Mouse (Mus musculus) kidney, embryonic 14.5 days (tissue): Measurements from ENCODE around the gene Rnf223. TPM values are rescaled to one million over a fixed set of nuclear protein-coding genes. Genes with fewer than 3 reads are reported as not detected.
"Not testable (repeated sequence)": the region's sequence is repeated elsewhere in the genome, so short reads cannot be mapped to it uniquely, and the experiment has no call there.

ENCODE experiments used
- ATAC-seq: fragments of 200-750 bp; cut with Nextera tagmentation; 2 replicates; pipeline ENCODE4 v1.8.0; 2017; ENCODE audit warnings: moderate number of reproducible peaks, mild to moderate bottlenecking, moderate TSS enrichment, moderate library complexity; ENCODE audit not compliant: low FRiP score, low TSS enrichment
- H3K27ac ChIP-seq: fragments of 300-500 bp; sonication (generic); 2 replicates; pipeline ENCODE4 v1.5.1; 2014; ENCODE audit warnings: low read depth, mild to moderate bottlenecking, low read length, moderate library complexity, mixed read lengths
- H3K27me3 ChIP-seq: fragments of 300-500 bp; sonication (generic); 2 replicates; pipeline ENCODE4 v1.6.1; 2014; ENCODE audit warnings: mild to moderate bottlenecking, low read length; ENCODE audit not compliant: control insufficient read depth, insufficient read depth
- H3K36me3 ChIP-seq: fragments of 300-500 bp; sonication (generic); 2 replicates; pipeline ENCODE4 v1.6.1; 2014; ENCODE audit warnings: low read length, mixed read lengths; ENCODE audit not compliant: control insufficient read depth, insufficient read depth
- H3K4me1 ChIP-seq: fragments of 300-500 bp; sonication (generic); 2 replicates; pipeline ENCODE4 v1.6.1; 2014; ENCODE audit warnings: low read length, mixed read lengths; ENCODE audit not compliant: control insufficient read depth, insufficient read depth
- H3K4me2 ChIP-seq: fragments of 300-500 bp; sonication (generic); replicated peaks from 2 replicates; pipeline ENCODE4 v1.6.1; 2014; ENCODE audit warnings: low read depth, mild to moderate bottlenecking, low read length
- H3K4me3 ChIP-seq: fragments of 300-500 bp; sonication (generic); 2 replicates; pipeline ENCODE4 v1.5.1; 2014; ENCODE audit warnings: mild to moderate bottlenecking, low read length
- H3K9ac ChIP-seq: fragments of 300-500 bp; sonication (generic); 2 replicates; pipeline ENCODE4 v1.6.1; 2014; ENCODE audit warnings: low read depth, mild to moderate bottlenecking, low read length, moderate library complexity
- H3K9me3 ChIP-seq: fragments of 300-500 bp; sonication (generic); 2 replicates; pipeline ENCODE4 v1.6.1; 2016; ENCODE audit warnings: low read length; ENCODE audit not compliant: control insufficient read depth
- WGBS: fragments of 180-500 bp; shearing (Covaris S2); extraction: QIAGEN DNeasy Blood & Tissue Kit; methylation state at CpG from one replicate; pipeline ENCODE4 v1.1.7; 2014; 5-methylcytosine and 5-hydroxymethylcytosine counted together
- polyA plus RNA-seq: library from polyadenylated mRNA; unstranded; fragments of >200 nt; fragmentation: Nextera tagmentation; extraction: Ambion mirVana; gene quantifications from 2 replicates; pipeline ENCODE4 v1.2.1, GENCODE M21; 2014

The Rnf223 gene
- polyA plus RNA-seq, 1 experiment from 2014 or later: 0.35 TPM

DNA sequence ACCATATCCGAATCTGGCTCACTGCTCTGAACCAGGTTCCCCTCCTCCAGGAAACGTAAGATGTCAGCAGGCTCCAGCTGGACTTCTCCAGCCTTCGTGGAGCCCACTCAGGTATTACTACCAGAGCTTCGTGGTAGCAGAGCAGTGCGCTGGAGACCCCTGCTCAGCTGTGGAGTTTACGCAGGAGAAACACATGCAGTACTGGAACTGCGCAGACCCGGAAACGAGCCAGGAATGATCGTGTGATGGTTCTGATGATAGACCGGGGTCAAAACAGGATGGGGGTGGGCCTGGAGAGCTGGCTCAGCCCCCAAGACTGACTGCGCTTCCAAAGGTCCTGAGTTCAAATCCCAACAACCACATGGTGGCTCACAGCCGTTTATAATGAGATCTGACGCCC, 5.5 kb downstream of the Rnf223 start:
- H3K9me3 ChIP-seq: peaks cover 5% of the 10 kb centered on the region
- H3K36me3 ChIP-seq: no peaks in the 10 kb centered on the region
- H3K4me1 ChIP-seq: no peaks in the 10 kb centered on the region
- no peaks in the 10 kb centered on the region for H3K27me3 ChIP-seq
- H3K4me3 ChIP-seq: no peak overlapping the region
- 94% methylated on average over 14 of the region's 14 CpGs for WGBS
- no peak overlapping the region for H3K4me2 ChIP-seq
- no peak overlapping the region for H3K27ac ChIP-seq
- ATAC-seq: no peak
- H3K9ac ChIP-seq: no peak overlapping the region

DNA sequence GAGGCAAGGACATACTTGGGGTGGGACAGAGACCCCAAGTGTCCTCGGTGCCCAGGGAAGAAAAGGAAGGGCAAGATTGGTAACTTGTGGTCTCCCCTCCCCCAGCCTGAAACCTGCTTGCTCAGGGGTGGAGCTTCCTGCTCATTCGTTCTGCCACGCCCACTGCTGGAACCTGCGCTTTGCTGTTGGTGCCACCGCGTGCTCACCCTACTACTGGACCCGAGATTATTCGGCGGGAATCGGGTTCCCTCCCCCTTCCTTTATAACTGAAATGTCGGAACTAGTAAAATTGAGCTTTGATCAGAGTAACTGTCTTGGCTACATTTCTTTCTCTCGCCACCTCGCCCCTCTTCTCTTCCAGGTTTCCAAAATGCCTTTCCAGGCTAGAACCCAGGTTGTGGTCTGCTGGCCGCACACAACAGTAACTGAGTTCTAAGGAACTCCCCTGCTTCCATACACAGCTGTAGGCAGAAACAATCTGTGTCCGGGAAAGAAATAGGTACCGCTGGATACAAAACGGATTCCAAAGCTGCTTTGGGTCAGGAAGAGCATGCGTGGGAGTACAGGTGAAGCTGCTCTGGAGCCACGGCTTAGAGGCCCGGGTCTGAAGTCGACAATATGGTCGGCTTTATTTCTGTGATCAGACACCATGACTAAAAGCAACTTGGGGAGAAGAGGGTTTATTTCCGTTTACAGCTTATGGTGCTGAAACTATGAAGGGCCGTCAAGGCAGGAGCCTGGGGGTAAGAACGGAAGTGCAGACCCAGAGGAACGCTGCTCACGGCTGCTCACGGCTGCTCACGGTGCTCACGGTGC, 6.2 kb downstream of the Rnf223 start:
- peaks cover 5% of the 10 kb centered on the region for H3K9me3 ChIP-seq
- H3K4me2 ChIP-seq: no peak overlapping the region
- H3K27ac ChIP-seq: no peak overlapping the region
- no peak for ATAC-seq
- H3K36me3 ChIP-seq: no peaks in the 10 kb centered on the region
- H3K9ac ChIP-seq: no peak overlapping the region
- no peaks in the 10 kb centered on the region for H3K4me1 ChIP-seq
- 86% methylated on average over 30 of the region's 30 CpGs for WGBS
- H3K4me3 ChIP-seq: no peak overlapping the region
- no peaks in the 10 kb centered on the region for H3K27me3 ChIP-seq

DNA sequence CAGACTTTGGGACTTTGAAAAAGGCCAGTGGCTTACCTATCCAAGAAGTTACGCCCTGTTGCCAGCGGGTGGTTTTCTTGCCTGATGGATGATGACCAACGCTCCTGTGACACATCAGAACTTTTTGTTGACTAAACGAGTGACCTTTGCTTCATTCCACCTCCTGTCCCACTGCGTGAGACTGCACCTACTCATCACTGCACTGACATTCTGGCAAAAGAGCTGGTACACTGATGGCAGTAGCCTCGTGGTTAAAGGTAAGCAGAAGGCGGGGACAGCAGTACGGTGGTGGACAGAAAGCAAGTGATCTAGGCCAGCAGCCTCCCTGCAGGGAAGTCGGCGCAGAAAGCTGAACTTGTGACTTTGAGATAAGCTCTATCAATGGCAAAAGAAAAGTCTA, 20.6 kb downstream of the Rnf223 start:
- not testable (repeated sequence) for H3K9me3 ChIP-seq, ATAC-seq, H3K27ac ChIP-seq, H3K9ac ChIP-seq, H3K36me3 ChIP-seq, H3K4me2 ChIP-seq, H3K4me1 ChIP-seq, H3K27me3 ChIP-seq, H3K4me3 ChIP-seq
- whole genome bisulfite sequencing: 90% methylated on average over 10 of the region's 10 CpGs

DNA sequence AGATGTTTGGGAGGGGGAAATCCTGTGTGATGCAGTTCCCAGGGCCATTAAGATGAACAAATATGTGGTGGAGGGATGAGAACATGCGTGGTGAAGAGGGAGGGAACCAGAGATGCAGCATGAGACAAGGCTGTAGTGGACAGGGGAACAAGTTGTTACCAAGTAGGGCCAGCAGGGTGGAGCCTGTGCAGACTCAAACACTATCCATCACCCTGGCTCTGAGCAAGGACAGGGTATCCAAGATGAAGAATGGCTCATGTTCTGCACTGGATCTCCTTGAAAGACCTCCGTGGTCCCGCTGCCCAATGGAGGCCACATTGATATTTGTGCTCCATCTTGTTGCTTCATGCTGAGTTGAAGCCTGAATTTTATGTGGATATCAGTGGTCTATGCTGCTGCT, 24.5 kb downstream of the Rnf223 start:
- Histone ChIP-seq H3K9ac (no peak overlapping the region), H3K4me2 (no peak overlapping the region), H3K27me3 (no peaks in the 10 kb centered on the region), H3K27ac (no peak overlapping the region), H3K4me1 (no peaks in the 10 kb centered on the region), H3K4me3 (no peak overlapping the region), H3K36me3 (no peaks in the 10 kb centered on the region), H3K9me3 (peaks cover 5% of the 10 kb centered on the region; the same call in 1 of the 2 replicates)
- ATAC-seq: no peak
- 93% methylated on average over 3 of the region's 3 CpGs for WGBS

DNA sequence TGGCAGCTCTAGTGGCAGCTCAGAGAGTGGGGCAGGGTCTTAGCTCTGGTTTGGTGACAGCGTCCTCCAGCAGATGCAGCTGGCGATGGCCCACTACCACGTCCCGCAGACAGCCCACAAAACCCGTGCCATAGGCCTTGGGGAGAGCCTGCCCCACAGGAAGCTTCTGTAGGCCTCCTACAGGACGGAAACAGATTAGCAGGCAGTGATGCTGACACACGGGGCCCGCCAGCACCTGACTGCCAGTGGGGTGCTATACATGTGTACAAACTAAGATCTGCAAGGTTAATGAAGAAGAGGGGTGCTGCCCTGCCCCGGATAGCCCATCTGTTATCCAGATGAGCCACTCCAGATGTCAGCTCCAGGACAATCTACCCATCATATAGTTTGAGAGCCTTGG, 36.2 kb downstream of the Rnf223 start:
- H3K4me1 ChIP-seq: no peaks in the 10 kb centered on the region
- H3K4me3 ChIP-seq: no peak overlapping the region
- no peak for ATAC-seq
- H3K9ac ChIP-seq: no peak overlapping the region
- no peak overlapping the region for H3K4me2 ChIP-seq
- H3K27me3 ChIP-seq: no peaks in the 10 kb centered on the region
- H3K27ac ChIP-seq: no peak overlapping the region
- 92% methylated on average over 9 of the region's 9 CpGs for WGBS
- H3K36me3 ChIP-seq: peaks cover 78% of the 10 kb centered on the region
- peaks cover 11% of the 10 kb centered on the region for H3K9me3 ChIP-seq

DNA sequence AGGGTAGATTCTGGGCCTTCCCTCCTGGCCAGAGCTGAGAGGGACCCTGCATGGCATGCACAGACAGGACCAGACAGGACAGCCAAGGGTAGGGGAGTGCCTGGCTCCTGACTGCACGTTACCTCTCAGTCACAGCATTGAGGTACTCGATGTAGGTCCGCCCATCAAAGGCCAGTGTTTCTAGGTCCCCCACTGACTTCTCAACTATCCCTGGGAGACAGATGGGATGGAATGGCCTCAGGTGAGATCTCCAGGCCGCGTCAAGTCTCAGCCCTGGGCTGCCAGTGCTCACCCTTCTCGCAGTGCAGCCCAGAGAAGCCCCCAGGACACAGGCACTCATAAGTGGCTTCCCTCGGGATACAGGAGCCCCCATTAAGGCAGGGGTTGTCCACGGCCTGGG, 38.3 kb downstream of the Rnf223 start:
- no peak overlapping the region for H3K4me3 ChIP-seq
- H3K4me2 ChIP-seq: no peak overlapping the region
- WGBS: over 99% methylated on average over 8 of the region's 8 CpGs
- H3K27me3 ChIP-seq: no peaks in the 10 kb centered on the region
- H3K4me1 ChIP-seq: no peaks in the 10 kb centered on the region
- no peak overlapping the region for H3K9ac ChIP-seq
- H3K36me3 ChIP-seq: peaks cover 96% of the 10 kb centered on the region
- ATAC-seq: no peak
- no peak overlapping the region for H3K27ac ChIP-seq
- H3K9me3 ChIP-seq: no peaks in the 10 kb centered on the region

DNA sequence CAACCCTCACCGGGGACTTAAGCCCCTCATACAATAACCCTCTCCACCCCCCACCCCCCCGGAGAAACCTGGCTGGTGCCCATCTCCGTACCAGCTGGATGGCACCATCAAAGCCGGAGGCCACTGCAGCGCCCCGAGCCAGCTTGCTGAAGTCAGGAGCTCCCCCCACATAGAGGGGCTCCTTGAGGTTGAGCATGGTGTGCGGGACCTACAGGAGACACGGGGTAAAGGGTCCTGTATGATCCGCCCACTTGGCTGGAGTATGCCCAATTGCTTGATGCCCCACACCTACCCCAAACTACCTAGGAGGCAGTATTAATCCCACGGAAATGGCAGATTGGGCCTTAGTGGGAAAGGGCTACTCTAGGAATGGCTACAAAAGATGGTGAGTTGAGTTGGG, 38.8 kb downstream of the Rnf223 start:
- ATAC-seq: no peak
- H3K4me3 ChIP-seq: no peak overlapping the region
- no peak overlapping the region for H3K9ac ChIP-seq
- no peak overlapping the region for H3K27ac ChIP-seq
- no peak overlapping the region for H3K4me2 ChIP-seq
- no peaks in the 10 kb centered on the region for H3K4me1 ChIP-seq
- peaks cover 96% of the 10 kb centered on the region for H3K36me3 ChIP-seq
- no peaks in the 10 kb centered on the region for H3K9me3 ChIP-seq
- H3K27me3 ChIP-seq: no peaks in the 10 kb centered on the region
- WGBS: 95% methylated on average over 10 of the region's 10 CpGs

DNA sequence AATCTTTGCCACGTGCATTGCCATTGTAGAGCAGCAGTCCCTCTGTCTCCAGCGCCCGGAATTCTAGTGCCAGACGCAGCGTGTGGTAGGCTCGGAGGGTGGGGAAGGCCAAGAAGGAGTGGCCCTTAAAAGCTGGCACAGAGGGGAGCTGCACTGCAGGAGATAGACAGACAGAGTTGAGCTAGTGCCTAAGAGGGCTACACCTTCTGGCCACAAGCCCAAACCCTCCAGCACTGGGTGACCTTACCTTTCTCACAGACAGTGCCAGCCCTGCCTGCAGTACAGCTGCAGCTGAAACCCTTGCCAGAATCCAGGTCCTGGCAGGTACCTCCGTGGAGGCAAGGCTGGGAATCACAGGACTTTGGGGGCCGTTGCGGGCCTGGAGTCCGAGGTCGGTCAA, 41.5 kb downstream of the Rnf223 start:
- H3K4me3 ChIP-seq: no peak overlapping the region
- no peaks in the 10 kb centered on the region for H3K27me3 ChIP-seq
- no peak overlapping the region for H3K27ac ChIP-seq
- peaks cover 98% of the 10 kb centered on the region for H3K36me3 ChIP-seq
- H3K9me3 ChIP-seq: no peaks in the 10 kb centered on the region
- H3K4me2 ChIP-seq: no peak overlapping the region
- 95% methylated on average over 11 of the region's 11 CpGs for WGBS
- no peak for ATAC-seq
- H3K4me1 ChIP-seq: no peaks in the 10 kb centered on the region
- no peak overlapping the region for H3K9ac ChIP-seq

DNA sequence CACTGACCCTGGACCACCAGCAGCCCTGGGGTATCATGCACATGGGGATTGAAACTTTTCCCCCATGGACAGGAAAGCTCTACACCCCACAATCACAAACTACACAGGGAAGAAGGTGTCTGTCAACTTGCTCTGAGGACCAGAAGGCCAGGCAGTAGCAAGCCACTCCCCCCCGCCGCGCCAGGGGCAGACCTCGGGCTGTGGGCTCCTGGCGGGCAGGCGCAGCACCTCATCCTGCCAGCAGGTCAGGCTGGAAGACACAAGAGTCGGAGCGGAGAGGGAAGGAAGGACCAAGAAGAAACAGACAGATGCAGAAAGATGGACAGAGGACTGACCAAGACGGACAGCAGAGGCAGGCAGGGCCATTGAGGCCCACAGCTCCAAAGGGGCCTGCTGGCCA, 47.3 kb downstream of the Rnf223 start:
- Histone ChIP-seq H3K27me3 (no peaks in the 10 kb centered on the region), H3K27ac (no peak overlapping the region), H3K4me3 (no peak overlapping the region), H3K36me3 (peaks cover 83% of the 10 kb centered on the region), H3K9me3 (no peaks in the 10 kb centered on the region), H3K4me2 (no peak overlapping the region), H3K9ac (no peak overlapping the region), H3K4me1 (no peaks in the 10 kb centered on the region)
- 95% methylated on average over 9 of the region's 9 CpGs for WGBS
- ATAC-seq: no peak
